Mouse (Mus musculus) forebrain, embryonic 10.5 days (tissue): ENCODE data around the gene Ext2. TPM values are rescaled to one million over a fixed set of nuclear protein-coding genes. Genes with fewer than 3 reads are reported as not detected.

Experiments used
- DNase-seq: peaks from one replicate; pipeline ENCODE4 v3.0.0-alpha.2; 2017; ENCODE audit warnings: low spot score; ENCODE audit errors: extremely low spot score
- H3K27ac ChIP-seq: fragments of 300-500 bp; sonication (generic); 2 replicates; pipeline ENCODE4 v1.5.1; 2016; ENCODE audit warnings: mild to moderate bottlenecking
- H3K27me3 ChIP-seq: fragments of 300-500 bp; sonication (generic); 2 replicates; pipeline ENCODE4 v1.6.1; 2016; ENCODE audit warnings: mild to moderate bottlenecking; ENCODE audit not compliant: poor library complexity, severe bottlenecking
- H3K36me3 ChIP-seq: fragments of 300-500 bp; sonication (generic); replicated peaks from 2 replicates; pipeline ENCODE4 v1.6.1; 2016; ENCODE audit warnings: mild to moderate bottlenecking, moderate library complexity
- H3K4me1 ChIP-seq: fragments of 300-500 bp; sonication (generic); 2 replicates; pipeline ENCODE4 v1.6.1; 2016
- H3K4me3 ChIP-seq: fragments of 300-500 bp; sonication (generic); 2 replicates; pipeline ENCODE4 v1.5.1; 2016; ENCODE audit warnings: mild to moderate bottlenecking, moderate library complexity
- H3K9me3 ChIP-seq: fragments of 300-500 bp; sonication (generic); 2 replicates; pipeline ENCODE4 v1.6.1; 2016; ENCODE audit warnings: mild to moderate bottlenecking, moderate library complexity
- WGBS: fragments of 180-500 bp; shearing (Covaris S2); methylation state at CpG from one replicate; pipeline ENCODE4 v1.1.7; 2016; 5-methylcytosine and 5-hydroxymethylcytosine counted together
- polyA plus RNA-seq: library from polyadenylated mRNA; unstranded; fragments of >200 nt; fragmentation: Nextera tagmentation; extraction: Ambion mirVana; gene quantifications from 2 replicates; pipeline ENCODE4 v1.2.1, GENCODE M21; 2016

Ext2 gene
- polyA plus RNA-seq, 1 experiment from 2014 or later, result 64.6 TPM

DNA sequence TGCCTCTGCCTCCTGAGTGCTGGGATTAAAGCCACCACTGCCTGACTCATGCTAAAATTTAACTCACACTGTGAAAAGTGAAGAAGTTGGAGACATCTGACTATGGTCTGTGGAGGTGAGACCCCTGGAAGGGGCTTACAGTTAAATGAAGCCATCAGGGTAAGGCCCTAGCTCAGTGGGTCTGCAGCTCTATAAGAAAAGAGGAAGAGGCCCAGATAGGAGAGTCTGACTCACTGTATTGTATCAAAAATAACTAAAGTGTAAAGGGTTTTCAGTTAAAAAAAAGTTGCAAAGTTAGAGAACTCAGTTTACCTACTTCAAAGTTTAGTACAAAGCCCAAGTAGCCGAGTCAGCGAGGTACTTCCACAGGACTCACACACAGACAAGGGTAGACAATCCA is 19.4 kb downstream of the Ext2 start:
- Histone ChIP-seq H3K4me1 (no peaks in the 10 kb centered on the region), H3K4me3 (no peak overlapping the region), H3K27me3 (no peaks in the 10 kb centered on the region), H3K27ac (no peak overlapping the region), H3K36me3 (peaks cover 72% of the 10 kb centered on the region), H3K9me3 (no peaks in the 10 kb centered on the region)
- DNase-seq, result no peak
- whole genome bisulfite sequencing, result 99% methylated on average over 2 of the region's 2 CpGs

DNA sequence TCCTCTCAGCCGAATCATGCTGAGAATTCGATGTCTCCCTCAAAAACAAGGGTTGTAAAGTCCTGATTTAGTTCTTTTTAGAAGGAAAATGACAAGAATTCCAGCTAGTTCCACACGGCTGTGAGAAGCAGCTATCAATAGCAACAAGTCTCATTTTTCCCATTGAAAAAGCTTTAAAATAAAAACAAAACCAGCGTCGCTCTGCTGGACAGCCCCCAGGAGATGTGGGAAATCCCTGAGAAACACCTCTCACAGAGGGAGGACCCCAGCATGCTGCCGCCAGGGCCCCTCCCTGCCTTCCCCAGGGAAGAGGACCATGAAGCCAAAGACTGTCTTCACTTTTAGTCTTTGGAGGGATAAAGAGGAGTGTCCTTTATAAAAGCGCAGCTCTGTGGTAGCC is 21.3 kb downstream of the Ext2 start:
- H3K36me3 ChIP-seq, result peaks cover 71% of the 10 kb centered on the region
- no peak overlapping the region for H3K4me3 ChIP-seq
- no peaks in the 10 kb centered on the region for H3K9me3 ChIP-seq
- H3K27me3 ChIP-seq, result no peaks in the 10 kb centered on the region
- 78% methylated on average over 7 of the region's 7 CpGs for WGBS
- DNase-seq, result no peak
- H3K27ac ChIP-seq, result no peak overlapping the region
- H3K4me1 ChIP-seq, result no peaks in the 10 kb centered on the region

DNA sequence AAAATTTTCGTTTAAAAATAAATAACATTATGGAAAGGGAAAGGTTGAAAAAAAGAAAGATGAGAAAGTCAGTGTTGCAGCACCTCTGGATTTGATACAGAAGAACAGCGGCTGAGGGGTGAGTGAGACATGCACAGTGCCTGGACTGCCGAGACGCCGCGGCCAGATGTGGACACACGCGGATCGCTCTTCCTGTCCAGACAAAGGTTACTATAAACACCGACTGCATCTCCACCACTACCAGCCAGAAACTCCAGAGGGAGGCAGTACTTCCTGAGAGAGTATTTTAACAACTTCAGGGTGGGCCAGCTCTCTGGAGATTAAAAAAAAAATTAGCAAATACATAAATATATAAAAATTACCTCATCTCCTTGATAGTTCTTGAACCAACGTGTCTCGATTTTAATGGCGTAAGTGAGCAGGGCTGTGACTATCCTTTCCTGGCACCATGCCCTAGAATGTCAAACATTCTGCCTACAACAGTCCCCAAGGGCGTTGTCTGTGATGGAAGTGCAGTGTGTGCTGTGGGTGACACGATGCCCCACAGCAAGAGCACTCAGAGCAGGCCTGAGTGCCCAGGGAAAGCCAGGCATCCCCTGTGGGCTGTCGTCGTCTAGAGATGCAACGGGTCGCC is 25.1 kb downstream of the Ext2 start:
- no peak for DNase-seq
- Histone ChIP-seq H3K4me3 (no peak overlapping the region), H3K27me3 (no peaks in the 10 kb centered on the region), H3K27ac (no peak overlapping the region), H3K9me3 (no peaks in the 10 kb centered on the region), H3K36me3 (peaks cover 72% of the 10 kb centered on the region), H3K4me1 (no peaks in the 10 kb centered on the region)
- 90% methylated on average over 19 of the region's 19 CpGs for WGBS

DNA sequence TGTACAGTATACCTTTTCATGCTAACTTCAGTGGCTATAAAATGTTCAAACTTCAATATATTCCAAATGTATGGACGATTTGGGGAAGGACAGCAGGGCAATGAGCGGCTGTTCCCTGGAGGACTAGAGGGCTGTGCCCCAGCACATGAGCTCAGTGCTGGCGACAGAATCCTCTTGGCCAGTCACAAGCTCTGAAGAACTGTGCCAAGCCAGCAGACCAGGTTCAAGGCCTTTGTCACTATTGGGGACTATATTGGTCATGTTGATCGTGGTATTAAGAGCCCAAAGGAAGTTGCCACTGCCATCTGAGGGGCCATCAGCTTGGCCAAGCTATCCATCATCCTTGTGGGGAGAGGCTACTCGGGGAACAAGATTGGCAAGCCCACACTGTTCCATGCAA is 28.0 kb downstream of the Ext2 start:
- no peaks in the 10 kb centered on the region for H3K9me3 ChIP-seq
- H3K27ac ChIP-seq, result no peak overlapping the region
- H3K36me3 ChIP-seq, result peaks cover 68% of the 10 kb centered on the region
- no peak for DNase-seq
- H3K4me1 ChIP-seq, result peaks cover 6% of the 10 kb centered on the region; the same call in 1 of the 2 replicates
- H3K27me3 ChIP-seq, result no peaks in the 10 kb centered on the region
- no peak overlapping the region for H3K4me3 ChIP-seq
- WGBS, result 93% methylated on average over 5 of the region's 5 CpGs

DNA sequence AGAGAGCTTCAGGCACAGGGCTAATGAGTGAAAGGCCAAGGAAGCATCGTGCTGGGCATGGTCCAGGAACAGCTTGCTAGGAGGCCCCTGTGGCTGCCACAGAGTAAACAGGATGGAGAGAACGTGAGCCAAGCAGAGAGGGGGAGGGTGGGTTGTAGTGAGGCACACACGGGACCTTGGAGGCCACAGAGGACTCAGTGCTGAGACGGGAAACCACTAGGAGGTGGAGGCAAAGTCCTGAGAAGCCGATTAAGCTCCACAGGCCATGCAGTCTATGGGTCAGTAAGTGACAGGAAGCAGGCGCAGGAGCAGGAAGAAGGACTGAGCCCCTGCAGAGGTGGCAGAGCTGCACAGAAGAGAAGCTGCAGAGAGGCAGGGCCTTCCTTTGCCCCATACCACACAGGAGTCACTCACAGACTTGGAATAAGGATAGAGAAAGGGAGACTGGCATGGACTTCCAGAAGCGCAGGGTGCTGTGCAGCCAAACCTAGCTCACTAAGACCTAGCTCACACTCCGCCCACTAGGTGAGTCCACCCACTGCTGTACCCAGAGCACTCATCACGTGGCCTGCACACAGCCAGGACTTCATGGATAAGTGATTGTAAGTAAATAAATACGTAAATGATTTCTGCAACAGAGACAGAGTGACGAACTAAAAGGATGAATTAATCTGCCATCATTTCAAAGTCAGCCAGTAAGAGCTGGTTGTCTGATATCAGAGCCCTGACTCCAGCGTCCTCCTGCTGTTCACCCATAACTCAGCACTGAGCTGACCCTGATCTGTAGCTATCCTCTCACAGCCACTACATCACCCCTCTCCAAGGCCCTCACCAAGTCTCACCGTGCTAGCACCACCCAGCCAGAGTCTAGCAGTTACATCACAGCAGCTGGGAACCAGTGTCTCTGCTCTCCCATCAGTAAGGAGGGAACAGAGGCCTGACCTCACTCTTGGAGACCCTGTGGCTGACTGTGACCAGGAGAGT is 30.6 kb downstream of the Ext2 start:
- H3K4me3 ChIP-seq, result no peak overlapping the region
- peaks cover 6% of the 10 kb centered on the region; the same call in 1 of the 2 replicates for H3K4me1 ChIP-seq
- H3K27ac ChIP-seq, result 0 out of 2 replicates have a peak overlapping the region, but pooled peaks have one; percentile 15
- 73% methylated on average over 13 of the region's 13 CpGs for WGBS
- DNase-seq, result no peak
- H3K27me3 ChIP-seq, result no peaks in the 10 kb centered on the region
- H3K9me3 ChIP-seq, result no peaks in the 10 kb centered on the region
- peaks cover 60% of the 10 kb centered on the region for H3K36me3 ChIP-seq

DNA sequence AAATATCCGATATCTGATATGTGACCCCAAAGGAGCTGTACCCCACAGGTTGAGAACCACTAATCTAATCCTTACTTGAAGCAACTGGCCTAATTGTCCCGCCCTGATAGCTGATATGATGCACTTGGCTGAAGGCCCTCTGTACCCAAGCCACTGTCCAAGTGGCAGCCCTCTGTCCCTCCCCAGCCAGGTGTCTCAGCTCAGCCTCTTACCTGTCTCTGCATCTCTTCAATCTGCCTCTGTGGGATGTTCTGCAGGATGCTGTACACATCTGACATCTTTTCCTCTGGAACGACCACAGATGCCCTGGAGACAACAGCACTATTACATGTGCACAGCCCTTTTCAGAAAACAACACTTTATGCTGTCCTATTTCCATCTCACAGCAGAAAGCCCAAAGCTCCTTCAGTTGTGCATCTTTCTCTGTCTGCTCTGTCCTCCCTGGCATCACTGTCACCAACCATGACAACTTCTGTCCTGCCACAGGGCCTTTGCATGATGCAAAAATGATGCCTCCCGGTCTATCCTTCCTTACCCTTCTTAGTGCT is 31.5 kb downstream of the Ext2 start:
- 89% methylated on average over 4 of the region's 4 CpGs for WGBS
- peaks cover 52% of the 10 kb centered on the region for H3K36me3 ChIP-seq
- H3K27me3 ChIP-seq, result no peaks in the 10 kb centered on the region

DNA sequence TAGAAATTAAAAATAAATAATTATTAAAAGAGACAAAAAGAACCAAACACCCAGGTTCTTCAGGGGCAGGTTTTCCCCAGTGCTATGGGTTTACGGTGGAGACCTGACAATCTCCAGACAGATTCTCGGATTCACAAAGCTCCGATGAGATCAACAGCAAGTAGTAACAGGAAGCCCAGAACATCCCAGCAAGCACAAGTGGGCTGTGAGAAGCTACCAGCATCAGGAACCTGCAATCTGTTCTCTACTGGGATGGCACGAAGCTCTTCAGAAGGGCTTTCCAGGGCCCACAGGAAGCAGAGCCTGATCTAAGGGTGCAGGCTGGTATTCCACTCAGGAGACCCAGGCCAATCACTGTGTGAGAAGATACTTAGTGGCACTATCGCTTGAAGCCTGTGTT is 33.8 kb downstream of the Ext2 start:
- H3K4me1 ChIP-seq, result peaks cover 28% of the 10 kb centered on the region
- H3K4me3 ChIP-seq, result no peak overlapping the region
- 87% methylated on average over 5 of the region's 5 CpGs for WGBS
- H3K36me3 ChIP-seq, result peaks cover 29% of the 10 kb centered on the region
- H3K27me3 ChIP-seq, result no peaks in the 10 kb centered on the region
- no peak for DNase-seq
- H3K9me3 ChIP-seq, result no peaks in the 10 kb centered on the region
- H3K27ac ChIP-seq, result no peak overlapping the region

More for the DNA sequence above, 31.5 kb downstream of the Ext2 start:
- DNase-seq, result no peak
- H3K4me1 ChIP-seq, result peaks cover 9% of the 10 kb centered on the region
- no peak overlapping the region for H3K4me3 ChIP-seq
- H3K27ac ChIP-seq, result no peak overlapping the region
- H3K9me3 ChIP-seq, result no peaks in the 10 kb centered on the region

DNA sequence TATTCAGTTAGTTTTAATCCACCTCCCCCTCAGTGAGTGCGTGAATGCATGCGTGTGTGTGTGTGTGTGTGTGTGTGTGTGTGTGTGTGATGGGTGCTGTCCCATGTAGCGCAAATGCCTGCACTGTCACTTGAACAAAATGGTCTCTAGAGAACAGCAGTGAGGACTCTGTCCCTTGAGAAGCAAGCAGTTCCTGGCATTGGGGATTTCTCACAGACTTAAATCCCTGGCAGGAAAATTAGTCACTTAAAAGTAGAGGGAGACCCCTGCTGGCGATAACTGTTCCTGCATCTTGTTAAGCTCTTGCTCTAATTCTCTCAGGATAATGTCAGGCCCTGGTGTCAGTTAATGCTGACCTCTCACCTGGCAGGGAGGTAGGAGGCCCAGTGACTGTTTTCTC is 36.2 kb downstream of the Ext2 start:
- Histone ChIP-seq H3K27me3 (no peaks in the 10 kb centered on the region), H3K4me1 (peaks cover 22% of the 10 kb centered on the region), H3K36me3 (peaks cover 16% of the 10 kb centered on the region), H3K4me3 (no peak overlapping the region), H3K9me3 (no peaks in the 10 kb centered on the region), H3K27ac (no peak overlapping the region)
- WGBS, result 38% methylated on average over 4 of the region's 4 CpGs
- peak; percentile 70 for DNase-seq

DNA sequence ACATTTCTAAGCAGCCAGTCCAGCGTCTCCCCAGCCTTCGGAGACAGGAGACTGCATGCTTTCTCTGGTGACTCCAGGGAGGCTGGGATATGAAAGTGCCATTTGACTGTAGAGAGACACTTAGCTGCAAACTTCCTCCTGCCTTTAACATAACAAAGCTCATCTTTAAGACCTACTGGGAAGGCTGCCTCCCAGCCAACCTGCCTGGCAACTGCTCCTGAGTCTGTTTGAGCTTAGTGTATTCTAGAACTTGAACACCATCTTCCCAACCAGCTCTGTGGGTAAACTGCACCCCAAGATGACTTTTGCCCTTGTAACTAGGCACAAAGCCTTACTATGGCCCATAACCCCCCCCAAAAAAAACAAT is 37.0 kb downstream of the Ext2 start:
- Histone ChIP-seq H3K27me3 (no peaks in the 10 kb centered on the region), H3K9me3 (no peaks in the 10 kb centered on the region), H3K36me3 (peaks cover 18% of the 10 kb centered on the region), H3K4me1 (peaks cover 25% of the 10 kb centered on the region), H3K27ac (peak overlapping the region; percentile 64; the same call in 1 of the 2 replicates), H3K4me3 (no peak overlapping the region)
- no peak for DNase-seq
- WGBS, result 38% methylated on average over 2 of the region's 2 CpGs

DNA sequence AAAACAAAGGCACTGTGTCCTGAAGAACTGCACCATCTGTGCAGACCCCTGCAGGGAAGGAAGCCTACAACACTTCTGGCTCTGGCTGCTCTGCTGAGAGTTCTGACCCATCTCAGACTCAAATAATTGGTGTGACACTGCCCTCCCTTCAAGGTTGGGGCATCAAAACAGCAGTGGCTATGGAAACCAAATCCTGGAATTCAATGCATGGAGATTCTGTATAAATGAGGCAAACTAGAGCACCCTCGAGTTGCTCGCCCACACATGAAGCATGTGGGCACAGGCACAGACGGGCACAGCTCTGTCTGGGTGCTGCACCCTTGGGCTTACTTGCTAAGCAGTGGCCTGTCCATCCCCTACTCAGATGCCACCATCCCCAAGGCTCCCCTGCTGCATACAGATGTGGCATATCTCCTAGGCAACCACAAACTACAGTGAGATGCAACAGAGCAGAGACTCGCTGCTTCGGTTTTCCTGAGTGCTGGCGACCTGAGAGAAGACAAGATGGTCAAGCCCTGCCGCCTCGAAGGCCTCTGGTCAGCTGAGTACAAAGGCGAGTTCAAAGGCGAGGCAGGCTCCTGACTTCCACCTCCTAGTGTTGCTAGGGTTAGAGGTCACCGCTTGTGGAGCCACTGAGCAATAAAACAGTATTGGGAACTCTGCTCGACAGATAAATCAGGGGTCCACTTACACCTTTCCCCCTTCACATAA is 37.5 kb downstream of the Ext2 start:
- peaks cover 30% of the 10 kb centered on the region for H3K4me1 ChIP-seq
- peaks cover 13% of the 10 kb centered on the region for H3K36me3 ChIP-seq
- no peaks in the 10 kb centered on the region for H3K27me3 ChIP-seq
- peak overlapping the region; percentile 64 for H3K27ac ChIP-seq
- DNase-seq, result no peak
- H3K4me3 ChIP-seq, result no peak overlapping the region
- 38% methylated on average over 12 of the region's 12 CpGs for WGBS
- H3K9me3 ChIP-seq, result no peaks in the 10 kb centered on the region

DNA sequence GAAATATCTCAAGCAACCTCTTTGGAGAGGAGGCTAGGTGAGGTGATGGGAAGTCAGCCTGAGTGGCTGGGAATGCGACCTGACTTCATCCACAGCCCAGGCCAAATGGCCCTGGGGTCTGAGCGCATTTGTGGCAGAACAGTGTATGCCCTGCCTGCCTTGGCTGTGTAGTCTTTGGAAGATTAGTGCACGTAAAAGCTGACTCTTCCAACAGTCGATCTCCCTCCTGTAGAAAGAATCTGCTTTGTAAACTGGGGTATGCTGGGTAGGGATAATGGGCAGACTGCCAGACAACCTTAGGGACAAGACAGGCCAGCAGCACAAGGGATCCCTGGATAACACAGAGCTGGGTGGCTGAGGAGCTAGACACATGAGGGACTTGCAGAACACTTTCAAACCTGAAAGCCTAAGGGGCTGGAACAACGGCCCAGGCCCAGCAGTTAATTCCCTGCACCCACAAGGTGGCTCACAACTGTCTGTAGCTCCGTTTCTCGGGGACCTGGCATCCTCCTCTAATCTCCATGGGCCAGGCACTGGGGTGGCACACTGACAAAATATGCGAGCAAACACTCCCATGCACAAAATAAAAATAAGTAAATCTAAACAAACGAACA is 38.3 kb downstream of the Ext2 start:
- peaks cover 39% of the 10 kb centered on the region for H3K4me1 ChIP-seq

DNA sequence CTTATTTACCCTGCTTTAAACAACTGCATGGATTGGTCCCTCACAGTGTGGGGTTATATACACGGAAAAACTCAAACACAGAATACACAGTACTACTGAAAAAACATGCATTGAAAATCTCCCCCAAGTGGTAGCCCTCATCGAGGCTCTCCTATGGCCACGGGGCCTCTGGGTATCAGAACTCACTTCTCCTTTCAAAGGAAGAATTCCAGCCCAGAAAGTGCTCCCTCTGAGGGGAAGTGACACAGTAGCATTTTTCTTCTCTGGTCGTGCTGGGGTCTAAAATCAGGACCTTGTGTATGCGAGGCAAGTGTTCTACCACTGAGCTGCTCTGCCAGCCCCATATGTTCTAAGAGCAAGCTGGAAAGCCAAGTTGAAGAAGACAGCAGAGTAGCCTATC is 39.7 kb downstream of the Ext2 start:
- no peaks in the 10 kb centered on the region for H3K9me3 ChIP-seq
- no peak for DNase-seq
- peaks cover 5% of the 10 kb centered on the region; the same call in 1 of the 2 replicates for H3K36me3 ChIP-seq
- no peak overlapping the region for H3K4me3 ChIP-seq
- 72% methylated on average over 5 of the region's 5 CpGs for WGBS
- H3K4me1 ChIP-seq, result peaks cover 41% of the 10 kb centered on the region
- no peaks in the 10 kb centered on the region for H3K27me3 ChIP-seq
- H3K27ac ChIP-seq, result no peak overlapping the region

More for the DNA sequence above, 38.3 kb downstream of the Ext2 start:
- peak overlapping the region; percentile 30; the same call in 1 of the 2 replicates for H3K27ac ChIP-seq
- 78% methylated on average over 9 of the region's 9 CpGs for WGBS
- H3K27me3 ChIP-seq, result no peaks in the 10 kb centered on the region
- peaks cover 5% of the 10 kb centered on the region for H3K36me3 ChIP-seq
- H3K9me3 ChIP-seq, result no peaks in the 10 kb centered on the region
- H3K4me3 ChIP-seq, result no peak overlapping the region
- no peak for DNase-seq
